Mouse (Mus musculus): Measurements from ENCODE around the gene Arid4a.

- TF ChIP-seq POLR2A (IDR thresholded peaks at IDR 0.05; ENCODE audit: control insufficient read depth in 1 of 2, insufficient read depth in 1 of 2, low read depth in 1 of 2, low read length in 2 of 2, poor library complexity in 1 of 2) = peak in 1 of 2 experiments; percentile 73; a peak in 1 of 4 replicates
- TF ChIP-seq CTCF (IDR thresholded peaks at IDR 0.05 in 2 of 3, conservative IDR thresholded peaks at IDR 0.05 in 1 of 3; ENCODE audit: control insufficient read depth in 1 of 3, insufficient read depth in 1 of 3, low read depth in 2 of 3, low read length in 3 of 3, poor library complexity in 1 of 3, severe bottlenecking in 1 of 3) = no peak
- TF ChIP-seq POLR2AphosphoS5 (IDR thresholded peaks at IDR 0.05; ENCODE audit: borderline replicate concordance, low read depth, low read length) = no peak
- TF ChIP-seq CHD1 (IDR thresholded peaks at IDR 0.05; ENCODE audit: low read depth, low read length) = no peak; the same call in 1 of the 2 replicates
- TF ChIP-seq E2F4 (IDR thresholded peaks at IDR 0.05; ENCODE audit: borderline replicate concordance, low read depth, low read length) = 0 out of 2 replicates have a peak, but pooled peaks have one; percentile 22
Measured at GRCm38 (mm10) chr12:70968791-70969307, 46.9 kb upstream of the Arid4a start.
